Mouse (Mus musculus) megakaryocyte, embryonic 14.5 days (primary cell): ENCODE results near the gene Sptbn4. TPM values are rescaled to one million over a fixed set of nuclear protein-coding genes. Genes with fewer than 3 reads are reported as not detected.

Experiments
- H3K27me3 ChIP-seq: replicated peaks from 2 replicates; pipeline ENCODE3; 2012; ENCODE audit warnings: inconsistent platforms
- H3K36me3 ChIP-seq: replicated peaks from 2 replicates; pipeline ENCODE3; 2012; ENCODE audit warnings: low read length, inconsistent platforms, mixed read lengths
- H3K4me1 ChIP-seq: 2 replicates; pipeline ENCODE4 v1.6.1; 2012; ENCODE audit warnings: inconsistent platforms
- H3K4me3 ChIP-seq: replicated peaks from 2 replicates; pipeline ENCODE3; 2012; ENCODE audit warnings: moderate library complexity, mild to moderate bottlenecking, inconsistent platforms
- H3K9me3 ChIP-seq: 2 replicates; pipeline ENCODE4 v1.6.1; 2012; ENCODE audit warnings: inconsistent platforms
- FLI1 ChIP-seq: IDR thresholded peaks from 2 replicates; pipeline ENCODE4 v1.6.1; 2012; ENCODE audit warnings: low read length, inconsistent platforms, mixed read lengths
- GATA1 ChIP-seq: IDR thresholded peaks from 3 replicates; pipeline ENCODE4 v1.6.1; 2012; ENCODE audit warnings: mixed read lengths, low read length, inconsistent platforms, borderline replicate concordance
- polyA plus RNA-seq: library from polyadenylated mRNA; stranded (reverse); fragments of >175 nt; gene quantifications from 2 replicates; pipeline ENCODE4 v1.2.3, GENCODE M21; 2012; ENCODE audit warnings: low replicate concordance; ENCODE audit not compliant: insufficient read depth

The Sptbn4 gene
- polyA plus RNA-seq, 1 experiment: 0.27 TPM

DNA sequence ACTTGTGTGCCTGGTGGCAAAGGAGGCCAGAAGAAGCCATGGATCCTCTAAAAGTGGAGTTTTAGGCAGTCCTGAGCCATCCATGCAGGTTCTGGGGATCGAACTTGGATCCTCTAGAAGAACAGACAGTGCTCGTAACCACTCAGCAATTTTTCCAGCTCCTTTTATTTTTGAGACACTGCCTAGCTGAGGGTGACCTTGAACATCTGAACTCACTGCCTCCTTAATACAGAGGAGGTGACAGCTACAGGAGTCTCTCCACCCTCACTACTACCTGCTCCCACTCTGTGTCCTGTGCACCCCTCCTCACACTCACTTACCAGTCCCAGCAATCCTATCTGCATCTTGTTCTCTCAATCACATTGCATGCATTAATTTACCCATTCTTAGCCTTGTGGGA, 28.1 kb upstream of the Sptbn4 start:
- peak overlapping the region; percentile 98 for H3K4me3 ChIP-seq
- peaks cover 49% of the 10 kb centered on the region for H3K36me3 ChIP-seq
- no peaks in the 10 kb centered on the region for H3K27me3 ChIP-seq
- no peak for TF ChIP-seq FLI1
- no peak for TF ChIP-seq GATA1
- no peaks in the 10 kb centered on the region for H3K9me3 ChIP-seq
- peaks cover 76% of the 10 kb centered on the region for H3K4me1 ChIP-seq

DNA sequence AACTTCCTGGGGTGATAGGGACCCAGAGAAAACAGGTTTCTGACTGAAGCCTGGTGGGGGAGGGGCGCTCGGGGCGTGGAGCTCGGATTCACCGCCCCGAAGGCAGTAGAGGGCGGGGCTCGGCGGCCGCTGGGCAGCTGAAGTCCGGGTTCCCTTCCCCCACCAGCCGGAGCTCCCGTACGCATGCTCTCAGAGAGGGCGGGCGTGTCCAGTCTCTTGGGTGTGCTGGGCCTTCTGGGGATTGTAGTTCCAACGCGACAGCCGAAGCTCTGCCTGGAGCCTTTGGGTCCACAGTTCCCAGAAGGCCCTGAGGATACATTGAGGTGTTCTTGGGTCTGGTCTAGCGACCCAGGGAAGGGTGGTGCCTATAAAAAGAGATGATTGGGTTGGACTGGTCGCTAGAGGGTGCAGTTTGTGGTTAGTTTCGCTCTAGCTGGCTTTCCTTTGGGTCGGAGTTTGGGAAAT, 27.0 kb upstream of the Sptbn4 start:
- H3K4me3 ChIP-seq: peak overlapping the region; percentile 98
- H3K4me1 ChIP-seq: peaks cover 66% of the 10 kb centered on the region
- peaks cover 42% of the 10 kb centered on the region for H3K36me3 ChIP-seq
- TF ChIP-seq GATA1 (no peak), FLI1 (no peak)
- no peaks in the 10 kb centered on the region for H3K27me3 ChIP-seq
- no peaks in the 10 kb centered on the region for H3K9me3 ChIP-seq

DNA sequence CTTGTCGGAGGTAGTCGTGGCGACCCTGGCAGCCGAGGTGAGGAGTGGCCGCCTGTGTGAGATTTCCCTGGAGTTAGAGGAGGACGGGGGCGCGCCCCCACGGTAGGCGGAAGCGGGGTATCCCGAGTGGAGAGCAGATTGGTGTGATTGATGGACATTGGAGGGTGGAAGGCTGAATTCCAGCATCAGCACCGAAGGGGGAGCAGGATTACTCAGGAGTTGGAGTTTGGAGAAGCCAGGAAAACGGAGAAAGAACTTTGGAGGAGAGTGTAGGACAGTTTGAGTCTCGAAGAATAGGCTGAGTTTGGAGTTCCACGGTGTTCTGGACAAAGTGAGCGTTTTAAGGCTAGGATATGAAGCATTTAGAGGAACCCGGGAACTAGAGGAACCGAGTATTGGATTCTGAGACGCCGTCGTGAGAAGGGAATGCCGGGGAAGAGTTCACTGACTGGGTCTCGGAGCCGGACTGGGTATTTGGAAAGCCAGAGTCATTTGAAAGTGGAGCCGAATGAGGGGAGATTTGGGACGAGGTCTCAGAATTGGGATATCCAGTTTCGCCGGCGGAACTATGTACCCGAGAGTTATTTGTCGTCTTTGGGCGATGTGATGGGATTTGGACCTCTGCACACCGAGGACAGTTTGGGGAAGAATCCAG, 26.5 kb upstream of the Sptbn4 start:
- Histone ChIP-seq H3K9me3 (no peaks in the 10 kb centered on the region), H3K36me3 (peaks cover 36% of the 10 kb centered on the region), H3K4me1 (peaks cover 60% of the 10 kb centered on the region), H3K4me3 (peak overlapping the region; percentile 98), H3K27me3 (no peaks in the 10 kb centered on the region)
- TF ChIP-seq FLI1 (no peak), GATA1 (no peak)

DNA sequence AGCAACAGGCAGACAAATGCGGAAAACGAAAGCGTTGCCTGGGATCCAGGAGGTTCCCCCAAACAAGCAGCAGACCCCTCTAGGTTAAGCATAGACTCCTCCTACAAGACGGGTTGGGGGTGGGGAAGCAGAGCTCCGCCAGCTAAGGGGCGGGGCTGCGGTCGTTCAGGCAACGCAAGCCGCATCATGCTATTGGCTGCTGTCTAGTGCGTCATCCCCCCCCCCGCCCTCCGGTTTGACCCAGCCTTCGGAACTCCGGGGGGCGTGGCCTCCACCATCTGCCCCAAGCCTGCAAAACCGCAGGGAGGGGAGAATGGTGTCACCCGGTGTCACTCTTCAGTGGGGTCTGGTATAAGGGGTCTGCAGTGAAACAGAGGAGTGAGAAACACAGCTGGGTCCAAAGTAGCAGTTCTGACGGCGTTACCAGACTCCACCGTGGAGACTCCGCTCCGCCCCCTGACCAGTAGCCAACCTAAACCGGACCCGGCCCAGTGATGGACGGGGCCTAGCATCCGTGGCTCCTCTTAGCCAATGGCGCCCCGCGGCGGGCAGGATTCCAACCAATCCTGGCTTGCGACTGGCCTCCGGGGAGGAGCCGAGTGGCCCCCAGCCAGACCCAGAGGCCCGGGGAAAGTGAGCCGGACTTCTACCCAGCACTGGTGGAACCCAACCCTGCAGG, 25.8 kb upstream of the Sptbn4 start, which contains the start of gene Sertad3:
Sertad3 (plus strand) TSS at position 613 of the 679 bp plus-strand sequence.
- H3K36me3 ChIP-seq: peaks cover 29% of the 10 kb centered on the region
- H3K9me3 ChIP-seq: no peaks in the 10 kb centered on the region
- H3K4me3 ChIP-seq: peak within 1 kb of the TSS; percentile 98
- H3K27me3 ChIP-seq: no peaks in the 10 kb centered on the region
- TF ChIP-seq FLI1 (no peak), GATA1 (no peak)
- H3K4me1 ChIP-seq: peaks cover 53% of the 10 kb centered on the region

DNA sequence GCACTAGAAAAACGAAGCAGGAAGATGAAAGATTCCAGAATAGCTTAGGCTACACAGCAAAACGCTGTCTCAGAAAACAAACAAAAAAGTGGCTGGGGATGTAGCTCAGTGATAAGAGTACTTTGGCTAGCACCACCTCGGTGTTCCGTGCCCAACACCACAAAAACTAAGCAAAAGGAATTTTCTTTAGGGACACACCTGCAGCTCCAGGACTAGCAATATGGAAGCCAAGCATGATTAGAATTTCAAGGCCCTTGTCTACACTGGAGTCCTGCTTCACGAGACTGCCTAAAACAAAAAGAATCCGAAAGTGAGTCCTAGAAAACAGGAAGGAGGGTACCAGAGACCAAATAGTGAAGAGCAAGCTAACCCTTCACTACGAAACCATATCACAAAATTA, 25.1 kb upstream of the Sptbn4 start:
- Histone ChIP-seq H3K9me3 (no peaks in the 10 kb centered on the region), H3K36me3 (peaks cover 25% of the 10 kb centered on the region), H3K27me3 (no peaks in the 10 kb centered on the region), H3K4me1 (peaks cover 49% of the 10 kb centered on the region), H3K4me3 (peak overlapping the region; percentile 98)
- TF ChIP-seq GATA1: no peak
- no peak for TF ChIP-seq FLI1

DNA sequence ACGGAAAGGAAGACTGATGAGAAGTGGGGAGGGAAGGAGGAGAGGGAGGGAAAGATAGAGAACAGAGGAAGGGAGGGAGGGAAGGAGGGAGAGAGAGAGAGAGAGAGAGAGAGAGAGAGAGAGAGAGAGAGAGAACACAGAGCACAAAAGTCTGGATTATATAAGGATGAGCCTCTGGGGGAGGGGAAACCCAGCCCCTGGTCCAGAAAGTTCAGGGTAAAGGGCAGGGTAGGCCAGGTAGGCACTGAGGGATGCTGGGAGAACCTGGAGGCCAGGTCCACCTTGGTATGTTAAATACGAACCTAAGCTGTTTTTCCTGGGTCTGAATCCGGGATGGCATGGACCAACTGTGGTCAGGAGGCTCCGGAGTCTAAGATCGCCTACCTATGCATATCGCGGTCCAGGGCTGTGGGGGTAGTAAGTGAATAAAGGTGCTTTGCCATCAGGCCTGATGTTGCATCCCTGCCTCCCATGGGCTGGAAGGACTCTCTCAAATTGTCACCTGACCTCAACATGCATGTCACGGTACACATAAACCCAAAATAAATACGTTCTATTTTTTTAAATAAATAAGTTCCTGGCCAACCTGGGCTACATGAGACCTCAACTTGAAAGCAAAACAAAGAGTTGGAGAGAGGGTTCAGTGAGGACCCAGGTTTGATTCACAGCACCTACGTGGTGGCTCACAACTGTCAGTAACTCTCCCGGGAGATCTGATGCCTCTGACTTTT, 24.1 kb upstream of the Sptbn4 start:
- H3K4me3 ChIP-seq: peak overlapping the region; percentile 98
- no peaks in the 10 kb centered on the region for H3K9me3 ChIP-seq
- H3K27me3 ChIP-seq: no peaks in the 10 kb centered on the region
- H3K4me1 ChIP-seq: peaks cover 42% of the 10 kb centered on the region
- H3K36me3 ChIP-seq: peaks cover 21% of the 10 kb centered on the region
- TF ChIP-seq GATA1: no peak
- TF ChIP-seq FLI1: no peak

DNA sequence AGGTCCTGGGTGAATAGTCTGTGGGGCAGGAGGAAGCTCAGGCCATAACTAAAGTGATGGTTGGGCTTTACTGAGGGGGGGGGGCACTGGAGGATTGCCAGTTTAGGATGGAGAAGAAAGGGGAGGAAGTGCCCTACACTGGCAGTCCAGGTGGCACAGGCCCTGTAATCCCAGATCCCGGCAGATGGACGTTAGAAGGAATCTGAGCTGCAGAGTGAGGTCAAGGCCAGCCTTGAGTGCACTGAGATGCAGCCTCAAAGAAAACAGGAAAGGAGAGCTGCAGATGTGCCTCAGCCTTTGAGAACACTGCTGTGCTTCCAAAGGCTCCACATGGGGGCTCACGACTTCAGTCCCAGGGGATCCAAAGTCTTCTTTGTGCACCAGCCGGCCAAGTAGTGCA, 20.2 kb upstream of the Sptbn4 start:
- TF ChIP-seq GATA1 (no peak), FLI1 (no peak)
- Histone ChIP-seq H3K4me1 (peaks cover 28% of the 10 kb centered on the region), H3K9me3 (no peaks in the 10 kb centered on the region), H3K4me3 (no peak overlapping the region), H3K36me3 (peaks cover 42% of the 10 kb centered on the region), H3K27me3 (no peaks in the 10 kb centered on the region)

DNA sequence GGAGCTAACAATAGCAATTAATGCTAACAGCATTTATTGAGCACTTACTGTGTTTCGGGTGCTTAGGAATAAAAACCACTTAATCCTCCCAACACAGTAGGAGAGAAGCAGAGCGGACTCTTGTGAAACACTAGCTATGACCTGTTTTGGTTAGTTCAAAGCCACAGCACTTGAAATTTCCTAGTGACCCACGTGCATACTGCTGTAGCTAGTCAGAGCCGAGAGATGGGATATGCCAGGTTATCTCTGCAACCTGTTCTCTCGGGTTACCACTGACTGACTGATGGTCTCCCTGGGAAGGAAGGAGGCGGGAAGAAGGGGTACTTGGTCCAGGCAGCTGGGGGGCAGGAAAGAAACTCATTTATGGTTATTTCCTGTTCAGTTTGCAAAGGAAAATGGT, 13.0 kb upstream of the Sptbn4 start:
- Histone ChIP-seq H3K4me1 (peaks cover 51% of the 10 kb centered on the region), H3K36me3 (peaks cover 77% of the 10 kb centered on the region), H3K4me3 (no peak overlapping the region), H3K9me3 (no peaks in the 10 kb centered on the region), H3K27me3 (no peaks in the 10 kb centered on the region)
- no peak for TF ChIP-seq GATA1

DNA sequence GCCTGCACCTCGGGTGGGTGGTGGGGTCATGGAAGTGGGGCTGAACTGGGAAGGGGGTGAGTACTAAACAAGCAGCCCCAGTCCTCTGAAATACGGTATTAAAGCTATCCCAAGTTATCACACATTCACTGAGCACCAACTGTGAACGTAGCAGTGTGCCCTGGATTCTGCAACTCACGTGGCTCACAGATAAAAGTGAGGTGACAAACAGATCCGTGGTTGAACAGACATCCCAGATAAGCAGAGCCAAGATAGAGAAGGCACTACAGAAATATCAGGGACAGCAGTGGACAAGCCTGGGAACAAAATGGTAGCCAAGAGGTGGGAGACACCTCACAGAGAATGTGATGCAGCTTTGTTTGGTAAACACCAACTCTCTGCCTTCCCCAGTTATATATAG, 12.2 kb upstream of the Sptbn4 start:
- peaks cover 59% of the 10 kb centered on the region for H3K4me1 ChIP-seq
- peaks cover 75% of the 10 kb centered on the region for H3K36me3 ChIP-seq
- H3K9me3 ChIP-seq: no peaks in the 10 kb centered on the region
- H3K4me3 ChIP-seq: no peak overlapping the region
- TF ChIP-seq GATA1 (no peak), FLI1 (no peak)
- no peaks in the 10 kb centered on the region for H3K27me3 ChIP-seq

DNA sequence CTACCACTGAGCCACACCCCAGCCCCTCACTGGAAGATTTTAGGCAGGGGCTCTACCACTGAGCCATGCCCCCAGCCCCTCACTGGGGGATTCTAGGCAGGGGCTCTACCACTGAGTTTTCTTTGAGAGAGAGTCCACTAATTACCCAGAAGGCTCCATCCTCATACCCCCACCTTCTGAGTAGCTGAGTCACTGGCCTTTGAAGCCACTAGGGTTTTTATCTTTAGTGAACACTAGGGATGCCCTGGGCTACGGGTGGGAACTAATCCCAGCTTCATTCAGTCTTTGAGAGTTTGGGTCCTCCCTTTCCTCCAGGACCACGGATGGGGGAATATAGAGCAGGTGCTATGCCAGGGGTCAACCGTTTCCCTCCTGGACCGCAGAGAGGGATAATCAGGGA, 11.1 kb upstream of the Sptbn4 start:
- Histone ChIP-seq H3K4me3 (no peak overlapping the region), H3K4me1 (peaks cover 68% of the 10 kb centered on the region), H3K9me3 (no peaks in the 10 kb centered on the region), H3K36me3 (peaks cover 69% of the 10 kb centered on the region), H3K27me3 (no peaks in the 10 kb centered on the region)
- TF ChIP-seq FLI1: no peak
